Mouse (Mus musculus) liver, embryonic 14.5 days (tissue): Measurements from ENCODE around the gene Arrb1.

Experiments used
- CTCF ChIP-seq: IDR thresholded peaks from 2 replicates; pipeline ENCODE4 v1.5.1; 2016; ENCODE audit warnings: antibody characterized with exemption, low read depth, control low read depth
- EP300 ChIP-seq: IDR thresholded peaks from 2 replicates; pipeline ENCODE4 v1.6.1; 2016; ENCODE audit warnings: antibody characterized with exemption, low read depth

GRCm38 (mm10) chr7:99618264-99618663, 83.0 kb downstream of the Arrb1 start:
- TF ChIP-seq CTCF (peak; percentile 58), EP300 (no peak)
